Mouse (Mus musculus) liver, embryonic 14.5 days (tissue): ENCODE data around the gene Nemf.

Experiments used
- CTCF ChIP-seq: IDR thresholded peaks from 2 replicates; pipeline ENCODE4 v1.5.1; 2016; ENCODE audit warnings: antibody characterized with exemption, low read depth, control low read depth
- EP300 ChIP-seq: IDR thresholded peaks from 2 replicates; pipeline ENCODE4 v1.6.1; 2016; ENCODE audit warnings: antibody characterized with exemption, low read depth

DNA sequence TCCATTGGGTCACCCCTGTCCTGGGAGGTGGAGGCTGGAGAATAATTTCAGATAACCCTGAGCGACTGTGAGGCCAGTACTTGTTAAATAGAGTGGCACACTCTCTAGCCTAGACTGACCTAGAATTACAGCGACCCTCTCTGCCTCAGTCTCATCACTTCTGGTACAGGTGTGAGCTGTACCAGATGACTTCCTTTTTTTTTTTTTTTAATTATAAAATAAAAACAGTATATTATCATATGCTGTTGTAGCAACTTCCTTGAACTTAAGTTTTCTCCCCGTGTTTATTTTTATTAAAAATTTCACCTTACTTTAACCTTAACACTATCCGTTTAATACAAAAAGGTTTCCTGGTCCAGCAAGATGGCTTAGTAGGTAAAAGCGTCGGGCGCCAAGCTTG, 14.0 kb upstream of the Nemf start:
- no peak for TF ChIP-seq CTCF
- TF ChIP-seq EP300 = no peak
